Mouse (Mus musculus): ENCODE measurements around the gene Vegfb.

GRCm38 (mm10) chr19:6933102-6933435, 54.4 kb downstream of the Vegfb start:
- TF ChIP-seq GATA1 (IDR thresholded peaks at IDR 0.05; ENCODE audit: borderline replicate concordance, low read length) (no peak), FLI1 (IDR thresholded peaks at IDR 0.05; ENCODE audit: low read length) (no peak)
